Mouse (Mus musculus) liver, postnatal 0 days (tissue): ENCODE measurements around the gene Wdr73. TPM values are rescaled to one million over a fixed set of nuclear protein-coding genes. Genes with fewer than 3 reads are reported as not detected.

Experiments used
- ATAC-seq: fragments of 200-750 bp; cut with Nextera tagmentation; 2 replicates; pipeline ENCODE4 v1.8.0; 2017; ENCODE audit warnings: mild to moderate bottlenecking, moderate library complexity
- DNase-seq: peaks from one replicate; pipeline ENCODE4 v3.0.0-alpha.2; 2016
- H3K27ac ChIP-seq: fragments of 300-500 bp; sonication (generic); 2 replicates; pipeline ENCODE4 v1.5.1; 2014; ENCODE audit warnings: antibody characterized with exemption, moderate library complexity, mild to moderate bottlenecking, low read depth
- H3K27me3 ChIP-seq: fragments of 300-500 bp; sonication (generic); 2 replicates; pipeline ENCODE4 v1.6.1; 2014; ENCODE audit warnings: low read length, control low read depth, mixed read lengths; ENCODE audit not compliant: insufficient read depth
- H3K36me3 ChIP-seq: fragments of 300-500 bp; sonication (generic); replicated peaks from 2 replicates; pipeline ENCODE4 v1.6.1; 2014; ENCODE audit warnings: mild to moderate bottlenecking, control low read depth, low read length, moderate library complexity, mixed read lengths; ENCODE audit not compliant: insufficient read depth
- H3K4me1 ChIP-seq: fragments of 300-500 bp; sonication (generic); 2 replicates; pipeline ENCODE4 v1.6.1; 2014; ENCODE audit warnings: antibody characterized with exemption, mild to moderate bottlenecking, control low read depth; ENCODE audit not compliant: insufficient read depth
- H3K4me2 ChIP-seq: fragments of 300-500 bp; sonication (generic); 2 replicates; pipeline ENCODE4 v1.6.1; 2014; ENCODE audit warnings: low read depth, mild to moderate bottlenecking, low read length, moderate library complexity, mixed read lengths
- H3K4me3 ChIP-seq: fragments of 300-500 bp; sonication (generic); 2 replicates; pipeline ENCODE4 v1.5.1; 2014; ENCODE audit warnings: low read depth, low read length
- H3K9ac ChIP-seq: fragments of 300-500 bp; sonication (generic); replicated peaks from 2 replicates; pipeline ENCODE4 v1.6.1; 2014; ENCODE audit warnings: mild to moderate bottlenecking, moderate library complexity
- H3K9me3 ChIP-seq: fragments of 300-500 bp; sonication (generic); 2 replicates; pipeline ENCODE4 v1.6.1; 2016; ENCODE audit warnings: mild to moderate bottlenecking, control low read depth, low read length, mixed read lengths
- CTCF ChIP-seq: sonication (generic); IDR thresholded peaks from 2 replicates; pipeline ENCODE4 v1.5.1; 2016; ENCODE audit warnings: antibody characterized with exemption, low read depth
- EP300 ChIP-seq: IDR thresholded peaks from 2 replicates; pipeline ENCODE4 v1.6.1; 2016; ENCODE audit warnings: antibody characterized with exemption, low read depth, mild to moderate bottlenecking
- WGBS: fragments of 180-500 bp; shearing (Covaris S2); extraction: QIAGEN DNeasy Blood & Tissue Kit; methylation state at CpG from one replicate; pipeline ENCODE4 v1.1.7; 2014; ENCODE audit not compliant: insufficient replicate concordance; 5-methylcytosine and 5-hydroxymethylcytosine counted together
- polyA plus RNA-seq: library from polyadenylated mRNA; unstranded; fragments of >200 nt; fragmentation: Nextera tagmentation; extraction: Ambion mirVana; gene quantifications from 2 replicates; pipeline ENCODE4 v1.2.1, GENCODE M21; 2015

Wdr73 gene
- polyA plus RNA-seq, 1 experiment from 2014 or later, result 13.6 TPM

DNA sequence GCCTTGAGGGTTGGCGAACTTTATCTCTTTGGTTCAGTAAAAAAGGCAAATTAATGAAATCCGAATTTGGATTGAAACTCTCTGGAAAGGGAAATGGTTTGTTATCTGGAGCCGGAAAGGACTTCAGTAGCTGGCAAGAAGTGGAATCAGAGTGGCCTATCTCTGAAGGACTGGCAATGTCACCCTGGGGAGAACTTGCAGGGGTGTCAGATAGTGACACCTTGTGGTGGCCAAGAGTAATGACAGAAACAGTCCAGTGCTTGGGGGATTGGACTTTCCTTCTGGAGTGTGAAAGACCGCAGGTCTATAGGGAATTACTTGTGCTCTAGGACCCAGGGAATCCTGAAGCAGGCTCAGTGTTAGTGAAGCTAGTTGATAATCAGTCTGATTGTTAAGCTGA lies 51.4 kb downstream of the Wdr73 start:
- H3K4me3 ChIP-seq, result no peak overlapping the region
- ATAC-seq (peak; percentile 65), DNase-seq (peak; percentile 39)
- no peaks in the 10 kb centered on the region for H3K9me3 ChIP-seq
- H3K9ac ChIP-seq, result no peak overlapping the region
- no peak overlapping the region for H3K27ac ChIP-seq
- no peak overlapping the region for H3K4me2 ChIP-seq
- WGBS, result 19% methylated on average over 4 of the region's 4 CpGs
- H3K27me3 ChIP-seq, result no peaks in the 10 kb centered on the region
- TF ChIP-seq CTCF (peak; percentile 97), EP300 (no peak)
- no peaks in the 10 kb centered on the region for H3K4me1 ChIP-seq
- H3K36me3 ChIP-seq, result no peaks in the 10 kb centered on the region

- no peaks in the 10 kb centered on the region for H3K36me3 ChIP-seq
Observed at GRCm38 (mm10) chr7:80849267-80849666, 51.8 kb downstream of the Wdr73 start.

DNA sequence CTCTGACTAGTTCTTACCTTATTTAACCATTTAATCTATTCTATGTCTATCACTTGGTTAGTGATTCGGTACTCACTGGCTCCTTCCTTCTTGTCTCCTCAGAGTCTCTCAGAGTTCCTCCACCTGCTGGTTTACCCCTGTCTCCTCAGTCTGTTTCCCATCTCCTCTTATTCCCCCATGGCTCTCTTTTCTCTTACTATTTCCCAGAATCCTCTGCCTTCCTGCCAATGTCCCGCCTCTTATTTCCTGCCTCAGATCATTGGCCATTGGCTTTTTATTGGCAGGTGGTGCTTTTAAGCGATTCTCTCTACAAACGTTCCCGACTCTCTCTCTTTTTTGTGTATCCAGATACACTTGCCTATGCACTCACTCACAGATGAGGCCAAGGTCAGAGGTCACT lies 54.4 kb downstream of the Wdr73 start:
- Histone ChIP-seq H3K27ac (no peak overlapping the region), H3K36me3 (no peaks in the 10 kb centered on the region), H3K9me3 (no peaks in the 10 kb centered on the region), H3K9ac (no peak overlapping the region), H3K4me3 (no peak overlapping the region), H3K4me1 (no peaks in the 10 kb centered on the region), H3K27me3 (no peaks in the 10 kb centered on the region), H3K4me2 (no peak overlapping the region)
- DNase-seq, result no peak
- WGBS, result 82% methylated on average over 5 of the region's 5 CpGs
- no peak for ATAC-seq
- TF ChIP-seq CTCF, result no peak
- TF ChIP-seq EP300, result no peak

More at GRCm38 (mm10) chr7:80849267-80849666, 51.8 kb downstream of the Wdr73 start:
- Histone ChIP-seq H3K4me2 (no peak overlapping the region), H3K9ac (no peak overlapping the region), H3K9me3 (no peaks in the 10 kb centered on the region), H3K27ac (no peak overlapping the region), H3K4me3 (no peak overlapping the region), H3K27me3 (no peaks in the 10 kb centered on the region), H3K4me1 (no peaks in the 10 kb centered on the region)
- DNase-seq (no peak), ATAC-seq (no peak)
- no peak for TF ChIP-seq EP300
- no peak for TF ChIP-seq CTCF
- 55% methylated on average over 2 of the region's 2 CpGs for WGBS

- Histone ChIP-seq H3K27me3 (no peaks in the 10 kb centered on the region), H3K9ac (no peak overlapping the region), H3K4me2 (no peak overlapping the region), H3K36me3 (no peaks in the 10 kb centered on the region), H3K4me1 (no peaks in the 10 kb centered on the region), H3K9me3 (no peaks in the 10 kb centered on the region), H3K27ac (no peak overlapping the region), H3K4me3 (no peak overlapping the region)
- DNase-seq (no peak), ATAC-seq (no peak)
- TF ChIP-seq EP300 (no peak), CTCF (no peak)
- 82% methylated on average over 10 of the region's 10 CpGs for WGBS
Observed at GRCm38 (mm10) chr7:80846280-80846678, 54.8 kb downstream of the Wdr73 start.

DNA sequence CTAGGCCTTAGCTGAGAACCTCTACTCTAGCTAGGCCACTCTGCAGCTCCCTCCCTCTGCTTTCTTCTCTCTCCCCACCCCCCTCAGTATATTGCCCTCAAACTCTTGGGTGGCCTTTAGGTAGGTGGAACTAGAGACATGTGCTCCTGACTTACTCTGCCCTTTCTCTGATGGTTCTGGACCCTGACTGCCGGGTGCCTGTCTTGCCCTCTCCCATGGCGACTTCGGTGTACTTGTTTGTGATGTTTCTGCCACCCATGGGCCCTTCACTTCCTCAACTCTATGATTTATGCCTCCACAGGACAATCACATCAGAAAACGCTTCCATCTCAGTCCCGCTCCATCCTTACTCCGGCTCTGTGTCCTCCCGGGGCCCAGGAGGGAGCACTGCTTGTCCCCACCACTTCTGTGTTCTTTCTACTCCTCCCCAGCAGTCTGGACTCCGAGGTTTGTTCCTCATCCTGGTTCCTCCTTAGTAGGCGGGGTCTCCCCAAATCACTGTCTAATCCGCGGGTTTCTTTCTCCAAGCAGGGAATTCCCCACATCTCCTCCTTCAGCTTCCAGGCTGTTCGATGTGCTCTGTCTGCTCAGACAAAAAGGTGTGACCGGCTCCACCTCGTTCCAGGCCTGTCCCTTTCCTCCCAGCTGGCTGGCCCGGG lies 55.3 kb downstream of the Wdr73 start:
- Histone ChIP-seq H3K4me2 (no peak overlapping the region), H3K27ac (no peak overlapping the region), H3K4me1 (no peaks in the 10 kb centered on the region), H3K4me3 (no peak overlapping the region), H3K27me3 (no peaks in the 10 kb centered on the region), H3K36me3 (no peaks in the 10 kb centered on the region), H3K9ac (no peak overlapping the region), H3K9me3 (no peaks in the 10 kb centered on the region)
- TF ChIP-seq EP300 (no peak), CTCF (no peak)
- ATAC-seq, result no peak; the same call in 1 of the 2 replicates
- DNase-seq, result no peak
- WGBS, result 67% methylated on average over 15 of the region's 15 CpGs

- no peaks in the 10 kb centered on the region for H3K4me1 ChIP-seq
- 88% methylated on average over 12 of the region's 12 CpGs for WGBS
- H3K27me3 ChIP-seq, result no peaks in the 10 kb centered on the region
- H3K27ac ChIP-seq, result no peak overlapping the region
- DNase-seq (no peak), ATAC-seq (no peak)
- TF ChIP-seq EP300, result no peak
- no peaks in the 10 kb centered on the region for H3K36me3 ChIP-seq
- H3K9ac ChIP-seq, result no peak overlapping the region
- no peaks in the 10 kb centered on the region for H3K9me3 ChIP-seq
- no peak overlapping the region for H3K4me3 ChIP-seq
- H3K4me2 ChIP-seq, result no peak overlapping the region
Observed at GRCm38 (mm10) chr7:80844691-80845090, 56.4 kb downstream of the Wdr73 start.
